Mouse (Mus musculus) ovary, adult 18-20 months (tissue): ENCODE measurements around the gene Cd3d.
"Not testable (repeated sequence)": the region's sequence is repeated elsewhere in the genome, so short reads cannot be mapped to it uniquely, and the experiment has no call there.

ENCODE experiments used
- DNase-seq: peaks from one replicate; pipeline ENCODE4 v3.0.0; 2022; ENCODE audit warnings: low spot score, mixed read lengths

The Cd3d gene

DNA sequence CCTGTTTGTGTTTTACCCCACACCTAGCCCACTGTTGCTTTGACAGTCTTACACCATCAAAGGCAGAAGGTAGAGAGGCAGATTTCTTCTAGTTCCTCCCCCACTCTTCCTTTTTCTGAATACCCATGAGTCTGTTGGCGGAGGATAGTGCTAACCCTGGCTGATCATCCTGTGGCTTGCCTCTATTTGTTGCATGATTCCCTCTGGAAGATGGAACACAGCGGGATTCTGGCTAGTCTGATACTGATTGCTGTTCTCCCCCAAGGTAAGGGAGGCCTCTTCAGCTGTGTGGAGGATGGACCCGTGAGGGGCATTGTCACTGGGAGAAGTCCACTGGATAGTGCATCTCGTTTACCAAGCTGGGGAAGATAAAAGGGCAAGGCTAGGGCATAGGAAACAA is at the start of gene Cd3d:
TSS of gene Cd3d (plus strand) at position 111 of the 400 bp plus-strand sequence.
- DNase-seq = no peak

DNA sequence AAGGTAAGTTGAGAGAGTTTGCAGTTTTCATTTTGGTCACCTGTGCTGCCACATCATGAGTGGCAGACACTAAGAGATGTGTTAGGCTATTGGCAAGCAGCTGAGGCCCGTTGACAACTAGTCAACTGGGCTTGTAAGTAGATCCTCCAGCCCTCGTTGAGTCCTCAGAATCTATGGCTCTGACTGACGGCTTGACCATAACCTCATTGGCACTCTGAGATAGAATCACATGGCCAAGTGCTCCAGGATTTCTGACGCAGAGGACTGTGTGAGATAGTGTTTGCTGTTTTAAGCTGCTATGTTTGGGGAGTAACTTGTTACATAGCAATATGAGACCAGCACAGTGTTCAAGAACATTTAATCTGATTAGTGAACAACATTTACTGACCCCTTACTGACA is 39.8 kb upstream of the Cd3d start:
- no peak for DNase-seq

GRCm38 (mm10) chr9:44942421-44942820 is 39.2 kb upstream of the Cd3d start:
- no peak for DNase-seq

- no peak for DNase-seq
These were observed 35.3 kb upstream of the Cd3d start for GRCm38 (mm10) chr9:44946185-44946695.

- DNase-seq = no peak
These were observed 33.8 kb upstream of the Cd3d start for GRCm38 (mm10) chr9:44947836-44948235.

- no peak for DNase-seq
These were observed 27.2 kb upstream of the Cd3d start for GRCm38 (mm10) chr9:44954432-44954831.

DNA sequence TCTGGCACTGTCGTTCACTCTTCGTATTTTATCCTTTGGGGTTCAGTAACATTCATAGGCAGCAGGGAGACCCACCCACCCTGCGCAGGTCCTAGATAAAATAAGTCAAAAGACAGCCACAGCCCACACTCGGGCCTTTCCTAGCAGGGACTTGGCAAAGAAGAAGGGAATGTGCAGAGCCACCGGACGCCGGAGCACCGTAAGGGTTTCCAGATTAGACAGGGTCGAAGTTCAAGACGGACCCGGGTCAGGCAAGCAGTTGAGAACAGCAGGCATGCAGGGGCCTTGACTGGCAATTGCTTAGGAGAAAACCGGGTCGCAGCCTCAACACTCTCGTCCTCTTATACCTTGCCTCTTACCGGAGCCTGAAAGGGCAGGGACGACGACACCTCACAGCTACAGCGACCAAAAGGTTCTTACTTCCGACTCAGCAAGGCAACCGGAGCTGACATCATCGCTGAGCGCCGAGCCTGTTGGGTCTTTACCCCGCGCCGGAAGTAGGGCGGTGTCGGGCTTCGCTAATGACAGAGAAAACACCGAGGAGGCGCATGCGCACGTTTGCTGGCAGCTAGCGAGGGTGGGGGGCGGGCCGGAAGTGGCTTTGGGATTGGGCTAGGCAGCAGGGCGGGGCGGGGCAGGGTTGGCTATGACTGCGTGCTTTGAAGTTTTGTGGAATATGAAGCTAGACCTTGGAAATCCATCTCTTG is 16.3 kb upstream of the Cd3d start, which contains the start of gene Ube4a:
TSS of gene Ube4a (minus strand) at position 475 of the 707 bp plus-strand sequence.
- peak; percentile 96 for DNase-seq

- DNase-seq = no peak
These were observed 15.6 kb upstream of the Cd3d start for GRCm38 (mm10) chr9:44965833-44966466.

- DNase-seq = peak; percentile 39
These were observed 14.8 kb upstream of the Cd3d start for GRCm38 (mm10) chr9:44966815-44967242.

DNA sequence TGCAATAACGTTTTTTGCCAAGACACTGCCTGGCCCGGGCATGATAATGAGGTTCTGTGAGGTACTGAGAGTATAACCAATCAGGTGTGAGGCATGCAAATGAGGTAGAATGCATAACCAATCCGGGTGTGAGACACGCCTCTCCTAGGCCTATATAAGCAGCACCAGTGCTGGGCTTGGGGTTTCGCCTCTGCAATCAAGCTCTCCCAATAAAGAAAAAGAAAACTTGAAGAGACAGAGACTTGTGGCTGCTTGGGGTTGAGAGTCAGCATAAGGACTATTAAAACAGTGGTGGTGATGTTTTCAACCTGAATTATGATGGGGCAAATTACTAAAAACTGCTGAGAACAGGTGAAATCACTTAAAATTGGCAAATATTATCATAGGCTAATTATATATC is 13.8 kb upstream of the Cd3d start:
- DNase-seq = not testable (repeated sequence)

DNA sequence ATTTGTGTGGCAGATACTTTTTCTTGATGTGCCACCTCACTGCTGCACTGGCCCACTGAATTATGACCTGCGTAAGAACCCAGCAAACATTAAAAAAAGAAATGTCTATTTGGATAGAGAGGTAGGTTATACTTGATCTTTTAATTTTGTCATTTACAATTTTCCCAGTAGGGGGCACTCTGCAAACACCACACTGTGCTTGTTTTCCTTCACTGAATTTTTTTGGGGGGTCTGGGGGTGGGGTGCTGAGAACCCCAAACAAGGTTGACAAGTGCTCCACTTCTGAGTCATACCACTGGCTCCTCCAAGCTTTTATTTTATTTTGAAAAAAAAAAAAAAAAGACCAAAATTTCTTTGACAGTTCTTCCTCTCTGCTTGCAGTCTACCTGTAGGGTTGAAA is 12.1 kb upstream of the Cd3d start:
- no peak for DNase-seq

GRCm38 (mm10) chr9:44977813-44978212 is 3.8 kb upstream of the Cd3d start:
- no peak for DNase-seq

DNA sequence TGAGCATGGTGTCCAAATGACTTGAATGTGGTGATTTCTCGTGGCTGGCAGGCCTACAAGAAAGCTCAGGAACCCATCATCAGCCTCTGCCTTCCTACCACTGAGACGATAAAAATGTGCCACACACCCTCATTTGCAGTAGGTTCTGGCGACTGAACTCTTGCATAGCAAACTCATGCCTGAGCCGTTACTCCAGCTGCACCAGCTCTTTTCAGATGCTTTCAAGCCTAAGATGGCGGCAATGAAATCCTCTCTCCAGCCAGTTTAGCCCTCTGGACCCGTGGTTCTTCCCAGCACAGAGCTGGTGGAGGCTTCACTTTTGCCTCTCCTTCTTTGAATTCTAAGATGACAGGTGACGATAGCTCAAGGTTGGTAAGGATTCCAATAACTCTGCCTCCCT is 1.8 kb upstream of the Cd3d start:
- no peak for DNase-seq

GRCm38 (mm10) chr9:44980242-44980641 is 1.3 kb upstream of the Cd3d start, which contains the start of gene Cd3g:
Gene Cd3g (minus strand): TSS chr9:44980431.
- DNase-seq = no peak

DNA sequence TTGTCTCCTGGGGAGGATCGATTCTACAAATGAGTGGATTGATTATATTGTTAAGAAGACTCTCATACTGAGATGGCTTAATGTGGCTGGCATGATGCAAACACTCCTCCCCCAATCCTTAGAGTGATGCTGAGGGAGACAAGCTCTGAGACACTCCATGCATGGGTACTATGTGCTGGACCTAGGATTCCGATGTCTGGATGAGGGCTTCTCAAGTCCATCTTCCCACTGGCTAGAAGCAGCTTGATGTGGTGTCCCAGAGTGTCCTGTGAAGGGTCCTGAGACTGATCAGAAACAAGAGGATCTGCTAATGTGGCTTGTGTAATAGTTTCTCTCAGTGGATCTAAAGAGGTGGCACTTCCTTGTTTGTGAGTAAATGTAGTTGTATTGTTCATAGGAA is 482 bp upstream of the Cd3d start:
- no peak for DNase-seq

- no peak for DNase-seq
These were observed 495 bp downstream of the Cd3d start for GRCm38 (mm10) chr9:44982081-44982480.

- no peak for DNase-seq
These were observed 945 bp downstream of the Cd3d start for GRCm38 (mm10) chr9:44982531-44982930.

GRCm38 (mm10) chr9:44983001-44983400 is 1.4 kb downstream of the Cd3d start:
- DNase-seq = no peak

- DNase-seq = no peak
These were observed 4.2 kb downstream of the Cd3d start for GRCm38 (mm10) chr9:44985721-44986161.

DNA sequence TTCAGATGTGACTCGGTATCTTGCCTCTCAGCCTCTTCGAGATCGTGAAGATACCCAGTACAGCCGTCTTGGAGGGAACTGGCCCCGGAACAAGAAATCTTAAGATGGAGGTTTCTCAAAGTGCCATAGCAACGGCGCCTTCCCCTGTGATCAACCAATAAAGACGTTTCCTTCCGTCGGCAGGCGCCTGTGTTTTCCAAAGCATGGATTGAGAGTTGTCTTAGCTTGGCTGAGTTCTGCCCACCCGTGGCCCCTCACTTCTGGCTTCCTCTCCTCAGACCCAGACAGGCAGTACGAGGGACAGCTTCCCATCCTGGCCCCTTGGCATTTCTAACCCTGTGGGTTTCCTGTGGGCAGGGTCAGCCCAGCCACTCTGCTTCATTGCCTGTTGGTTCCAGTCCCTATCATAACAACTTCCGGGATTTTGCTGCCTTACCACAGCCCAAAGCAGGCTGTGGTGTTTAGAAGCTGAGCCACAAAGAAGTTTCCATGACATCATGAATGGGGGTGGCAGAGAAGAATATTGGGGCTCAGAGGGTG is 4.7 kb downstream of the Cd3d start:
- no peak for DNase-seq

- no peak for DNase-seq
These were observed 5.4 kb downstream of the Cd3d start for GRCm38 (mm10) chr9:44986976-44987375.

DNA sequence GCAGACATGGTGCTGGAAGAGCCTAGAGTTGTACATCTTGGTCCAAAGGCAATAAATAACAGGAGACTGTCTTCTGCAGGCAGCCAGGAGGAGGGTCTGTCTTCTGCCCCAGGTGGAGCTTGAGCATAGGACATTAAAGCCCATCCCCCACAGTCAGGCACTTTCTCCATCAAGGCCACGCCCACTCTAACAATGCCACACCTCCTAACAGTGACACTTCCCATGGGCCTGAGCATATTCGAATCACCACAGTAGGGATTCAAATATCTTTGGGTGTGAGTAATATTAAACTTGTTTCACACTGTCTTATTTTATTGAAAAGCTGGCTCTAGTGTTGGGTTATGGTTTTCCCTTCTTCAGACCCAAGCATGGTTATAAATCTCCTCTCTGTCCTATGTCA is 10.2 kb downstream of the Cd3d start:
- DNase-seq = no peak

GRCm38 (mm10) chr9:44992271-44992670 is 10.7 kb downstream of the Cd3d start:
- no peak for DNase-seq
